Mouse (Mus musculus): ENCODE data around the gene Lrrc75a.

DNA sequence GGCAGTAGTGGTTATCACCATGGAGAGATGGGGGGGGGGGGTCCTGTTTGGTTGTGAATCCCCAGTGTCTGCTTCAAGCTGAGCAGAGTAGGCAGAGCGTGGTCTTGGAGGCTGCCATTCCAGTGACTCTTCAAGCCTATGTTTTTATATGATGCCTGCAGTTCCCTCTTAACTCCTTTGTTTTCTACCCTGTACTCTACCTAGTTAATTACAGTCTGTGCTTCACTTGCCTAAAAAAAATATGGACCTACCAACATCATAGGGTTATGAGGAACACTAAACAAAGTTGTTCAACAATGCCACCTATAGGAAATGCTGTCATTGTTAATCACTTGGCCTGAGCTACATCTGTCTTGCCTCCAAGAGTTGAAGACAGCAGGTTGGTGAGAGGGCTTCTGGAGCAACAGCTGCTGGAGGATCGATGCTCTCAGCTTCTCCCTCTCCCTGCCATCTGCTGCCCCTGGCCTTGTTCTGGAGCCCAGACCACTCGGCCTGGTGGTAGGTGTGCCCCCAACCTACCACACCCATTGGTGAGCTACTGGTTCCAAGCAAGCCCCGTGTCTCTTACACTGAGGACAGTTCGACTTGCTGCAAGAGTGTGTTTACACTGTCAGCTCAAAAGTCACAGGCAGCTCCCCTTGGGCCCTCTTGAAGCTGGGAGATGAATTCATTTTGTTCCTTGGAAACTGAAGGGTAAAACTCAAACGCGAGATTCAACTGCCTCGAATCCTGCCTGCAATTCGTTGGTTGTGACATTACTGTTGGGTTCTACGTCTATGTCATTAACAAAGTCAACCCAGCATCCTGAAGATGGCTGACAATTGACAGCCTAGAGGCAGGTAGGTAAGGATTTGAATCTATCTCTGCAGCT, 41.8 kb downstream of the Lrrc75a start:
- TF ChIP-seq POLR2A (IDR thresholded peaks at IDR 0.05; ENCODE audit: control insufficient read depth, extremely low read depth, insufficient read depth, low read length, poor library complexity) (no peak), CTCF (IDR thresholded peaks at IDR 0.05; ENCODE audit: borderline replicate concordance, control insufficient read depth, extremely low read depth, insufficient read depth, low read length, poor library complexity) (no peak)
